Mouse (Mus musculus) midbrain, embryonic 14.5 days (tissue): ENCODE measurements around the gene Zfp119b. TPM values are rescaled to one million over a fixed set of nuclear protein-coding genes. Genes with fewer than 3 reads are reported as not detected.

Experiments
- ATAC-seq: fragments of 200-750 bp; cut with Nextera tagmentation; 2 replicates; pipeline ENCODE4 v1.8.0; 2017; ENCODE audit warnings: moderate number of reproducible peaks, moderate library complexity; ENCODE audit not compliant: low FRiP score, low TSS enrichment
- DNase-seq: peaks from one replicate; pipeline ENCODE4 v3.0.0-alpha.2; 2015
- H3K27ac ChIP-seq: fragments of 300-500 bp; sonication (generic); replicated peaks from 2 replicates; pipeline ENCODE4 v1.5.1; 2014; ENCODE audit warnings: mild to moderate bottlenecking, low read depth, low read length, moderate library complexity
- H3K27me3 ChIP-seq: fragments of 300-500 bp; sonication (generic); 2 replicates; pipeline ENCODE4 v1.6.1; 2014; ENCODE audit warnings: low read length, control low read depth, mixed read lengths; ENCODE audit not compliant: control insufficient read depth, insufficient read depth
- H3K36me3 ChIP-seq: fragments of 300-500 bp; sonication (generic); 2 replicates; pipeline ENCODE4 v1.6.1; 2014; ENCODE audit warnings: low read length, control low read depth; ENCODE audit not compliant: control insufficient read depth, insufficient read depth
- H3K4me1 ChIP-seq: fragments of 300-500 bp; sonication (generic); 2 replicates; pipeline ENCODE4 v1.6.1; 2014; ENCODE audit warnings: mild to moderate bottlenecking, antibody characterized with exemption, low read length, control low read depth; ENCODE audit not compliant: control insufficient read depth, insufficient read depth
- H3K4me2 ChIP-seq: fragments of 300-500 bp; sonication (generic); 2 replicates; pipeline ENCODE4 v1.6.1; 2014; ENCODE audit warnings: mild to moderate bottlenecking, low read length, moderate library complexity
- H3K4me3 ChIP-seq: fragments of 300-500 bp; sonication (generic); replicated peaks from 2 replicates; pipeline ENCODE4 v1.5.1; 2014; ENCODE audit warnings: low read depth, low read length
- H3K9ac ChIP-seq: fragments of 300-500 bp; sonication (generic); replicated peaks from 2 replicates; pipeline ENCODE4 v1.6.1; 2014; ENCODE audit warnings: mild to moderate bottlenecking, low read length, moderate library complexity
- H3K9me3 ChIP-seq: fragments of 300-500 bp; sonication (generic); 2 replicates; pipeline ENCODE4 v1.6.1; 2016; ENCODE audit warnings: low read length, control low read depth, mixed read lengths; ENCODE audit not compliant: control insufficient read depth
- WGBS: fragments of 180-500 bp; shearing (Covaris S2); extraction: QIAGEN DNeasy Blood & Tissue Kit; methylation state at CpG from one replicate; pipeline ENCODE4 v1.1.7; 2014; 5-methylcytosine and 5-hydroxymethylcytosine counted together
- polyA plus RNA-seq: library from polyadenylated mRNA; unstranded; fragments of >200 nt; fragmentation: Nextera tagmentation; extraction: Ambion mirVana; gene quantifications from 2 replicates; pipeline ENCODE4 v1.2.1, GENCODE M21; 2014

The Zfp119b gene
- polyA plus RNA-seq, 1 experiment from 2014 or later: 13.4 TPM

DNA sequence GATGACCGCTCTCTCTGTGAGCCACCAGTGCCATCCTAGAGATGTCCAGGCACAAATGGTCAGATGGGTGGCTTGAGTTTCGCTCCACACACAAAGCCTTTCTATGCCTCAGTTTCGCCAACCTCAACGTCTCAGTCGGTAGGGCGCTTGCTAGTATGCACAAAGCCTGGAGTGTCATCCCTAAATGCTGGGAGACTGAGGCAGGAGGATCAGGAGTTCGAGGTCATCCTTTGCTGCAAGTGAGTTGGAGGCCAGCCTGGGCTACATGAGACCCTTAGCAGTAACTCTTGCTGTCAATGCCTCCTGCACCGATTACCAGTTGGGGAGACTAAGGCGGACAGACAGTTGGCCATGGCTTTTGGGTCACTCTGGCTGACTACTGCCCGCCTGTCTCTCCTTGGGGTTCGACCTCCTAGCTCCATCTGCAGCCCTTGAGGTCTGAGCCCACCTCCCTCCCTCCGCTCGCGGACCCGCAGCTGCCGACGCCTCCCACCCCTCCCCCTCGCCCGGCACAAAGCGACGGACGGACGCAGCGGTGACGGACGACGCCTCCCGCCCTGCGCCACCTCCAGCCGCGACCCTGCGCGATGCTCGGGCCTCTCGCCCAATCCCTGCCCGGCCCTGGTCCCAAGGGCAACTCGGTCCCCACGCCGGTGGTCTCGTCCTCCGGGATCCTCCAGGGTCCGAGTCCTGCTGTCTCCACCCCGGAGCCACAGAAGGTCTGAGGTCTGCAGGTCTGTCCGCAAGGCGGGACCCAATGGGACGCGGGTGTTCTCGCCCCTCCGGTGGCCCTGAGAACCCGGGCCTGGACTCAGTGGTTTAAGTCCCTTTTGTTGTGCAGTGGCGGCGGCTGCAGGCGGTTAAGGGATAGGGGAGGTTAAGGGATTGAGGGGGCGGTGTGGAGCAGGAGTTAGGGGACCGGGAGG is 20.9 kb upstream of the Zfp119b start, which contains the start of gene Shd:
TSS of gene Shd (plus strand) at position 502 of the 926 bp plus-strand sequence.
- H3K4me3 ChIP-seq: peak within 1 kb of the TSS; percentile 67
- WGBS: 6% methylated on average over 55 of the region's 55 CpGs
- peak within 1 kb of the TSS; percentile 88 for H3K9ac ChIP-seq
- ATAC-seq (peak; percentile 76), DNase-seq (peak; percentile 83)
- peak within 1 kb of the TSS; percentile 93 for H3K27ac ChIP-seq
- peaks cover 34% of the 10 kb centered on the region for H3K4me1 ChIP-seq
- no peaks in the 10 kb centered on the region for H3K27me3 ChIP-seq
- peak within 1 kb of the TSS; percentile 85 for H3K4me2 ChIP-seq
- peaks cover 30% of the 10 kb centered on the region for H3K36me3 ChIP-seq
- no peaks in the 10 kb centered on the region for H3K9me3 ChIP-seq

DNA sequence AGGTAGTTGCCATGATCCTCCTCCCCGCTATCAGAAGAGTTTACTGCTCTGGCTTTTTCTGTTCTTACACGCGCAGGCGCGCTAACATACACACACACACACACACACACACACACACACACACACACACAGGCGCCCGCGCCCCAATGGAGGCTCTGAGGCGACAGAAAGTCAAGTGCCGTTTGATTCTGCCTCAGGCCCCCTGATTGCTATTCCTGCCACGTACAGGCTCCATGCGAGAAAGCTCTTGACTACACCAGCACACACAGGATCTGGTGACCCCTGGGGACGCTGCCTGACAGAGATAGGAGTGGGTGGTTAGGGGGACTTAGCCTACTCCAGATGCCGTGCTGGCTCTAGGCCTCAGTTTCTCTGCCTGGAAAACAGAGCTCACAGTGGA is 20.3 kb upstream of the Zfp119b start:
- Histone ChIP-seq H3K36me3 (peaks cover 30% of the 10 kb centered on the region), H3K27me3 (no peaks in the 10 kb centered on the region), H3K4me3 (peak overlapping the region; percentile 67), H3K4me2 (peak overlapping the region; percentile 85), H3K4me1 (peaks cover 34% of the 10 kb centered on the region), H3K9me3 (no peaks in the 10 kb centered on the region), H3K27ac (peak overlapping the region; percentile 93), H3K9ac (peak overlapping the region; percentile 88; the same call in 1 of the 2 replicates)
- DNase-seq (peak; percentile 96), ATAC-seq (peak; percentile 73)
- WGBS: 7% methylated on average over 14 of the region's 14 CpGs

DNA sequence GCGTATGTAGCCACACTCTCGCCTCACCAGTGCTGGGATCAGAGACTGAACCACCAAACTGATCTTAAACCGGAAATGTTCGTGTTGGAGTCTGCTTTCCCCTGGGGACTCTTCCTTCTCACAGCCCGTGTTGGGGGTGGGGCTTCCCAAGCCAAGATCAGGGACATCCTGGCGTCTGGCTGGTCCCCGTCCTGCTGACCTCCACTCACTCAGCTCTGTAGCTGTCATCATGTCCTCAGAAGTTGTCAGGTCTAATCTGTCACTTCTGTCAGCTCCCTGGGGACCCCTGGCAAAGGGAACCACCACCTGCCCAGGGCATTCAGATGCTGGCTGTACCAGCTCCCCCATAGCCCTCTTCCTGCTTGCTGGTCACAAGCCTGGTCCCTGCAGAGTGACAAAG is 18.9 kb upstream of the Zfp119b start:
- WGBS: 34% methylated on average over 7 of the region's 7 CpGs
- Histone ChIP-seq H3K9ac (peak overlapping the region; percentile 16; the same call in 1 of the 2 replicates), H3K4me3 (no peak overlapping the region), H3K27ac (peak overlapping the region; percentile 93), H3K4me1 (peaks cover 34% of the 10 kb centered on the region), H3K4me2 (no peak overlapping the region), H3K27me3 (no peaks in the 10 kb centered on the region), H3K9me3 (no peaks in the 10 kb centered on the region), H3K36me3 (peaks cover 24% of the 10 kb centered on the region)
- peak; percentile 35 for DNase-seq
- no peak for ATAC-seq

- 92% methylated on average over 4 of the region's 4 CpGs for WGBS
- H3K9me3 ChIP-seq: no peaks in the 10 kb centered on the region
- peaks cover 34% of the 10 kb centered on the region for H3K4me1 ChIP-seq
- ATAC-seq (no peak), DNase-seq (no peak)
- no peak overlapping the region for H3K4me3 ChIP-seq
- peak overlapping the region; percentile 93 for H3K27ac ChIP-seq
- H3K4me2 ChIP-seq: no peak overlapping the region
- peaks cover 24% of the 10 kb centered on the region for H3K36me3 ChIP-seq
- no peaks in the 10 kb centered on the region for H3K27me3 ChIP-seq
- H3K9ac ChIP-seq: 0 out of 2 replicates have a peak overlapping the region, but pooled peaks have one; percentile 16
Observed at GRCm38 (mm10) chr17:55967186-55967585, 17.9 kb upstream of the Zfp119b start.

DNA sequence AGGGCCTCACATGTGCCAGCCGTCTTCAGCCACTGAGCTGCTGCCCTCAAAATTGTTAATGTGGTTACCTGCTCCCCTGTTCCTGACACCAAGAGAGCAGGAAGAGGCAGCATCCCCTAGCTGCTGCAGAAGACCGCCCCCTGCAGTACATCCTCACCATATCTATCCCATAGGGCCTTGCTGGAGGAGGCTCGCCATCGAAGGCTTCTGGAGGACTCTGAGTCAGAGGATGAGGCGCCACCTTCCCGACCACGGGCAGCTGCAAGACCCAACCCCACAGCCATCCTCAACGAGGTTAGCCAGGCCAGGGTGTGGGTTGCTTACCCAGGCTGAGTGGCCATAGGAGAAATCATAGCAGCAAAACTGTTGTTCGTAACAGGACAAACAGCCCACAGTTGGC is 15.7 kb upstream of the Zfp119b start:
- H3K4me2 ChIP-seq: no peak overlapping the region

DNA sequence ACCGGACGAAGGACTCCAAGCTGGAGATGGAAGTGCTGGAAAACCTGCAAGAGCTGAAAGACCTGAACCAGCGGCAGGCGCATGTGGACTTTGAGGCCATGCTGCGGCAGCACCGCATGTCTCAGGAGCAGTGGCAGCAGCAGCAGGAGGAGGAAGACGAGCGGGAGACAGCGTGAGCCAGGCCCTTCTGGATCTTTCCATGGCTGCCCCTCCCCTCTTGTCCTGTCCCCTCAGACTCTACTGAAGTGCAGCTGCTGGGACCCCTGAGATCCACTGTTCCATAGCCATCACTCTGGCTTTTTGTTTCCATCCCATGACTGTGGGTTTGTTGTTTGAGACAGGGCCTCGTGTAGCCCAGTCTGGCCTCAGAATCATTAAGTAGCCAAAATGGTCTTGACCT is 15.2 kb upstream of the Zfp119b start:
- H3K4me3 ChIP-seq: no peak overlapping the region
- H3K36me3 ChIP-seq: peaks cover 35% of the 10 kb centered on the region
- H3K4me1 ChIP-seq: peaks cover 26% of the 10 kb centered on the region
- DNase-seq (no peak), ATAC-seq (no peak)
- H3K9ac ChIP-seq: no peak overlapping the region
- WGBS: 95% methylated on average over 10 of the region's 10 CpGs
- no peaks in the 10 kb centered on the region for H3K27me3 ChIP-seq
- no peak overlapping the region for H3K27ac ChIP-seq
- no peak overlapping the region for H3K4me2 ChIP-seq
- H3K9me3 ChIP-seq: no peaks in the 10 kb centered on the region

More for the DNA sequence above, 15.7 kb upstream of the Zfp119b start:
- Histone ChIP-seq H3K9me3 (no peaks in the 10 kb centered on the region), H3K36me3 (peaks cover 35% of the 10 kb centered on the region), H3K4me1 (peaks cover 26% of the 10 kb centered on the region), H3K9ac (no peak overlapping the region), H3K27ac (no peak overlapping the region), H3K27me3 (no peaks in the 10 kb centered on the region), H3K4me3 (no peak overlapping the region)
- WGBS: 85% methylated on average over 9 of the region's 9 CpGs
- ATAC-seq (no peak), DNase-seq (no peak)

DNA sequence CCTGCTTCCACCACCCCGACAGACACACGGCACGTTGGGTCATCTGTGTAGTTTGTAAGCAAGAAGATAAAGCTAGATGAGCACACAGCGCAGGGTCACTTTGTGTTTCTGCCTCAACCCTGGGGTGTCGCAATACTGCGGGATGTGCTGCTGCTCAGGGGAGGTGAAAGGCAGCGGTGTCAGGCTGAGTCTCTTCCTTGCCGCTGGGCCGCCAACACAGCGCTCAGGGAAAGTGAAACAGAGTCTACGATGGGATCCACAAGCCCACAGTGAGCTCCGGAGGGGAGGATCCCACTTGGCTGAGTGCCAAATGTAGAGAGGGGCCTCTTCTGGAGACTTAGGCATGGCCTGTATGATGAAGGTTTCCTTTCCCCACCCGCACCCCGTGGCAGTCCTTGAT is 13.9 kb upstream of the Zfp119b start:
- H3K36me3 ChIP-seq: peaks cover 35% of the 10 kb centered on the region
- no peaks in the 10 kb centered on the region for H3K27me3 ChIP-seq
- no peak overlapping the region for H3K27ac ChIP-seq
- H3K4me3 ChIP-seq: no peak overlapping the region
- H3K9me3 ChIP-seq: no peaks in the 10 kb centered on the region
- ATAC-seq (no peak), DNase-seq (no peak)
- WGBS: 84% methylated on average over 14 of the region's 14 CpGs
- no peak overlapping the region for H3K4me2 ChIP-seq
- H3K9ac ChIP-seq: no peak overlapping the region
- peaks cover 19% of the 10 kb centered on the region for H3K4me1 ChIP-seq

DNA sequence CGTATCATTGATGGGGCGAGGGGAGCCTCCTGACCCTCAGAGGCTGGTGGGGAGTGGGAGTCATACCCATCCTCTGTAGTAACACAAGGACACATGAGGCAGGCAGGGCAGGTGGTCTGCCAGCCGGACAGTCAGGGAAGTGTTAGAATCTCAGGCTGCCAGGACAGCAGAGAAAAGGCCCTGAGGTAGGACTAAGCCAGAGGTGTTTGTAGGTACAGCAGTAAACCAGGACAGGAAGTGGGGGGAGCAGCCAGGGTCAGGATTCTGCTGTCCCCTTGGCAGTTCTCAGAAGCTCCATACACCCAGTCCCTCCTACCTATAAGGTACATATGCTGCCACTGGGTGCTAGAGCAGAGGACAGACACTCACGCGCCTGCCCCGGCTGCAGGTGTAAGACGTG is 12.3 kb upstream of the Zfp119b start:
- Histone ChIP-seq H3K27me3 (no peaks in the 10 kb centered on the region), H3K4me1 (peaks cover 25% of the 10 kb centered on the region), H3K36me3 (peaks cover 34% of the 10 kb centered on the region), H3K4me3 (no peak overlapping the region), H3K9ac (no peak overlapping the region), H3K9me3 (no peaks in the 10 kb centered on the region), H3K27ac (no peak overlapping the region), H3K4me2 (no peak overlapping the region)
- no peak for ATAC-seq
- 93% methylated on average over 7 of the region's 7 CpGs for WGBS
- DNase-seq: no peak

DNA sequence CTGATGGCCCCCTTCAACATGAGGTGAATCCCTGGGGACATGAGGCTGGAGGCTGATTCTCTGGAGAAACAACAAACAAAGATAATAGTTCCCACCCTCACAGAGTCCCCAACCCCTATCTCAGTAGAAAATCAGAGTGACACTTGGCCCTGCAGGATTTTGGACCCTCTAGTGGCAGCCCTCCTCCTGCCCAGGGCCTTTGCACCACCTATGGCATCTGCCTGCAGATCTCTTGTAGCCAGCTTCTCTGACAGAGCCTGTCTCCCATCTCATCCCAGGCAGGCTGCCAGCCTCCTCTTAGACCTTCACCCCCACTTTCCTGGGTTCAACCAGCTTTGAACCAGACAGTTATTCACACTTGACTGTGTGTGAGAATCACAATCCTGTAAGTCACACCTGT is 11.5 kb upstream of the Zfp119b start:
- Histone ChIP-seq H3K4me3 (no peak overlapping the region), H3K9ac (no peak overlapping the region), H3K4me1 (peaks cover 28% of the 10 kb centered on the region), H3K27ac (no peak overlapping the region), H3K36me3 (peaks cover 27% of the 10 kb centered on the region), H3K9me3 (no peaks in the 10 kb centered on the region), H3K4me2 (no peak overlapping the region), H3K27me3 (no peaks in the 10 kb centered on the region)
- ATAC-seq: no peak
- no peak for DNase-seq
